Mouse (Mus musculus): Measurements from ENCODE around the gene Vwf.
A peak's percentile ranks its signal among the peaks of the same experiment; 100 is the strongest.

Gene Vwf

GRCm38 (mm10) chr6:125617855-125618254 is 71.3 kb downstream of the Vwf start:
- no peak for DNase-seq (ENCODE audit: low read depth in 2 of 2, low spot score in 2 of 2)

- DNase-seq (ENCODE audit: low read depth in 2 of 2, low spot score in 2 of 2): no peak
Observed at GRCm38 (mm10) chr6:125620764-125621163, 74.2 kb downstream of the Vwf start.

- no peak for DNase-seq (ENCODE audit: low read depth in 2 of 2, low spot score in 2 of 2)
Observed at GRCm38 (mm10) chr6:125622434-125622833, 75.9 kb downstream of the Vwf start.

- no peak for DNase-seq (ENCODE audit: low read depth in 2 of 2, low spot score in 2 of 2)
Observed at GRCm38 (mm10) chr6:125640486-125640885, 93.9 kb downstream of the Vwf start.

- DNase-seq (ENCODE audit: low read depth in 2 of 2, low spot score in 2 of 2): no peak
Observed at GRCm38 (mm10) chr6:125641146-125641545, 94.6 kb downstream of the Vwf start.

- DNase-seq (ENCODE audit: low read depth in 2 of 2, low spot score in 2 of 2): no peak
Observed at GRCm38 (mm10) chr6:125648964-125649363, 102.4 kb downstream of the Vwf start.

GRCm38 (mm10) chr6:125651335-125651734 is 104.8 kb downstream of the Vwf start:
- DNase-seq (ENCODE audit: low read depth in 2 of 2, low spot score in 2 of 2): no peak

- DNase-seq (ENCODE audit: low read depth in 2 of 2, low spot score in 2 of 2): no peak
Observed at GRCm38 (mm10) chr6:125653416-125653815, 106.8 kb downstream of the Vwf start.

GRCm38 (mm10) chr6:125656921-125657320 is 110.3 kb downstream of the Vwf start:
- no peak for DNase-seq (ENCODE audit: low read depth in 2 of 2, low spot score in 2 of 2)

- DNase-seq (ENCODE audit: low read depth in 2 of 2, low spot score in 2 of 2): no peak
Observed at GRCm38 (mm10) chr6:125657966-125658365, 111.4 kb downstream of the Vwf start.

GRCm38 (mm10) chr6:125661106-125661877 is 114.7 kb downstream of the Vwf start:
- peak; percentile 17 to 40 for DNase-seq (ENCODE audit: low read depth in 2 of 2, low spot score in 2 of 2)

- DNase-seq (ENCODE audit: low read depth in 2 of 2, low spot score in 2 of 2): no peak
Observed at GRCm38 (mm10) chr6:125663906-125664305, 117.3 kb downstream of the Vwf start.

GRCm38 (mm10) chr6:125671835-125672234 is 125.3 kb downstream of the Vwf start:
- no peak for DNase-seq (ENCODE audit: low read depth in 2 of 2, low spot score in 2 of 2)

GRCm38 (mm10) chr6:125678492-125678891 is 131.9 kb downstream of the Vwf start:
- peak; percentile 12 to 37 for DNase-seq (ENCODE audit: low read depth in 2 of 2, low spot score in 2 of 2)

GRCm38 (mm10) chr6:125680613-125681012 is 134.0 kb downstream of the Vwf start:
- DNase-seq (ENCODE audit: low read depth in 2 of 2, low spot score in 2 of 2): no peak

- no peak for DNase-seq (ENCODE audit: low read depth in 2 of 2, low spot score in 2 of 2)
Observed at GRCm38 (mm10) chr6:125685420-125685819, 138.8 kb downstream of the Vwf start.

- DNase-seq (ENCODE audit: low read depth in 2 of 2, low spot score in 2 of 2): no peak
Observed at GRCm38 (mm10) chr6:125687986-125688385, 141.4 kb downstream of the Vwf start.

GRCm38 (mm10) chr6:125690057-125690703 is 143.6 kb downstream of the Vwf start, which contains the start of gene Ano2:
Ano2 (plus strand) TSS chr6:125690419.
- no peak for DNase-seq (ENCODE audit: low read depth in 2 of 2, low spot score in 2 of 2)

GRCm38 (mm10) chr6:125701146-125701545 is 154.6 kb downstream of the Vwf start:
- DNase-seq (ENCODE audit: low read depth in 2 of 2, low spot score in 2 of 2): no peak

GRCm38 (mm10) chr6:125711261-125711660 is 164.7 kb downstream of the Vwf start:
- DNase-seq (ENCODE audit: low read depth in 2 of 2, low spot score in 2 of 2): no peak

GRCm38 (mm10) chr6:125726408-125726807 is 179.8 kb downstream of the Vwf start:
- DNase-seq (ENCODE audit: low read depth in 2 of 2, low spot score in 2 of 2): no peak

GRCm38 (mm10) chr6:125727484-125727911 is 180.9 kb downstream of the Vwf start:
- DNase-seq (ENCODE audit: low read depth in 2 of 2, low spot score in 2 of 2): no peak
